Mouse (Mus musculus): Measurements from ENCODE around the gene Slc22a27.
"Not testable (repeated sequence)": the region's sequence is repeated elsewhere in the genome, so short reads cannot be mapped to it uniquely, and the experiment has no call there.

Slc22a27 gene

DNA sequence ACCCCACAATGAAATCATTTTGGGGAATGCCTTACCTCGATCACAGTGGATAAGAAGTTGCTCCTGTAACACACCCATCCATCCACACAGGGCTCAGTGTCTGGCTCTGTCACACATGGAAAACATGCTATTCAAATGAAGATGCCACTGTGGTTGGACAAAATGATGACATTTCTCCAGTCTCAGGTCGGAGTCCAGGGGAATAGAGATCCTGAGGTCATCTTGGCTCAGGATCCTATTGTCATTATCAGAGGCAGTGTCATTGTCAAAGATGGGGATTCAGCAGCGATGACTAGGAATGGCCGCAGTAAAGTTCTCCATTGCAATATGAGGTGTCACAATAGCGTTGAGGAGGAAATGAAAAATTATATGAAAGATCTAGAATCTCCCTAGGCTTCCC lies at the start of gene Slc22a27:
TSS of gene Slc22a27 (minus strand) at position 101 of the 400 bp plus-strand sequence.
- DNase-seq = not testable (repeated sequence)

DNA sequence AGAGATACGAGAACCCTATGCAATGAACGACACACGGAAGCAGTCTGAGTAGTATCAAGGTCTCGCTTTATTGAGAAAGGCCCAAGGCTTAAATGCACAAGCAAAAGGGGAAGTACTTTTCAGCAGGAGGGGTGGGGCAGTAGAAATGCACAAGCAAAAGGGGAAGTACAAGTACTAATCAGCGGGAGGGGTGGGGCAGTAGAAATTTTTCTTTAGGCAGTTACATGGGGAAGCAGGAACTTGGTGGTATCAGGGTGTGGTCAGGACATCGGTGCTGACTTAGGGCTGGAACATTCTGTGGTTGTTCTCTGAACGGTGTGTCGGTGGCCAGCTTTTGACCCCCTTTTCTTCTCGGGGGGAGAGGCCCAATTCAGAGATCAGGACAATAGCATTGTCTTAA lies 45.8 kb upstream of the Slc22a27 start:
- not testable (repeated sequence) for DNase-seq

GRCm38 (mm10) chr19:8009086-8009485 lies 43.3 kb upstream of the Slc22a27 start:
- not testable (repeated sequence) for DNase-seq

DNA sequence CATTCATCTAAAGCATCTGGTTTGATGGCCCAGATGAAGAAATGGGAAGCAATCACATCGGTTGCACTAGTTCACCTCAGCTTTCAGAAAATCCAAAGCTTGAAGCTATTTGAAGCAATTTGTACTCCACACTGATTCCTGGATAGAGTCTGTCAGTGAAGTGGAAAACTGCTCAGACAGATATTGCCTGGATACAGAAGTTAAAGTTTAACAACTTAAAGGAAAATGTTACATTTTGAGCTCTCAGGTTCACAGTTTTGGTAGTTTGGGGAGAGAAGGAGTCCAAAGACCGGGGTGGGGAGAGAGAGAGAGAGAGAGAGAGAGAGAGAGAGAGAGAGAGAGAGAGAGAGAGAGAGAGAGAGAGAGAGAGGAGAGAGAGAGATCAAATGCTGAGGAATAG lies 2.9 kb upstream of the Slc22a27 start:
- peak; percentile 15 for DNase-seq

DNA sequence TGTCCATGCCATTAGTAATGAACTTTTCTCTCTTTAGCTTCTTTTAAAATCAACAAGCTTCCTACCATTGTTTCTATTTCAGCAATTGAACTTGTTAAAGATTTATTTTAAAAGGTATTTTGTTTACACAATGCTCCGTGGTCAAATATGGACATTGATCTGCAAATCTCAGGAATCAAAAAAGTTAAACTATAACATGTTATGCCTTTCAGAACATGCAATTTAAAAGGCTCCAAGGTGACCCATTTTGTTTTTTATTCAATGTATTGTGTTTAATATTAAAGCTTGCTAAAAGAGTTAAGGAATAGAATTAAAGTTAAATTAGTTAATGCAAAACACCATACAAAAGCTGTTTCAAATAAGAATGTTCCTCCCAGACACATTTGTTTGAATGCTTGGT lies 723 bp upstream of the Slc22a27 start:
- DNase-seq = not testable (repeated sequence)

GRCm38 (mm10) chr19:7939391-7939790 lies 26.4 kb downstream of the Slc22a27 start:
- not testable (repeated sequence) for DNase-seq

- DNase-seq = no peak
Observed at GRCm38 (mm10) chr19:7876626-7877025, 89.2 kb downstream of the Slc22a27 start.

GRCm38 (mm10) chr19:7829851-7830250 lies 136.0 kb downstream of the Slc22a27 start:
- DNase-seq = no peak
